Comparison of ENCODE assay signal across 8 mouse cellular contexts in the genomic region with DNA sequence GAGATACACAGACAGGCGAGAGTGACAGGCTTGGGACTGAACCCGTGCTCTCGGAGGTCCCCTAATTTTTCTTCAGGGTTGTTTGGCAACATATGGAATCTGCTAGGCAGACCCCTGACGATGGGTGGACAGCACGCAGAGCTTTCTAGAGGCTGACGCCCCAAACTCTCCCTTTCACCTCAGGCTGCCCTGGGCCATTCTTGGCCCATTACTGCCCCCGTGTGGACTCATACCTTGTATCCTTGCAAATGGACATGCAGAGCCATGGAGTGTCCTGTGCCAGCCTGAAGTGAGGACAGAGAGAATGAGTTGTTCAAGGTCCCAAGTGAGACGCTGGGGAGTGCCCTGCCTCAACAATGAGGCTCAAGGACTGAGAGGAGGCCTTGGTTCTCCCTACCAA. TPM values are rescaled to one million over a fixed set of nuclear protein-coding genes. Genes with fewer than 3 reads are reported as not detected.
DNase-seq lines count a peak whose midpoint lies in the region; ATAC-seq and TF ChIP-seq lines count a peak whose summit lies in the region.

No protein-coding gene starts in this region.

- no peak overlapping the region for H3K4me3 ChIP-seq in embryonic facial prominence, embryonic 14.5 days (ENCODE audit: low read depth, low read length)
- no peak overlapping the region for H3K4me3 ChIP-seq in lung, embryonic 14.5 days (ENCODE audit: low read depth, low read length)

- peak; percentile 48 for DNase-seq in 3134 (ENCODE audit: extremely low read depth, insufficient read length, low spot score)
- DNase-seq in 3T3-L1 (ENCODE audit: low read depth, low spot score), result peak; percentile 84
- peak; percentile 68 to 79 for DNase-seq in adrenal gland, postnatal 4 days (ENCODE audit: low spot score in 2 of 2)
- DNase-seq in embryonic facial prominence, embryonic 14.5 days (ENCODE audit: low spot score), result peak; percentile 71
- DNase-seq in kidney, adult 9 months, result peak; percentile 89
- DNase-seq in lung, embryonic 14.5 days, result peak; percentile 90
- peak; percentile 68 for DNase-seq in right cerebral cortex, postnatal 14 days

- no peak for ATAC-seq in embryonic facial prominence, embryonic 14.5 days (ENCODE audit: low read depth)
- no peak for ATAC-seq in lung, embryonic 14.5 days (ENCODE audit: insufficient read depth)
- ATAC-seq in inflammation-experienced regulatory T-cells, adult 6 months, result no peak

- H3K36me3 ChIP-seq in embryonic facial prominence, embryonic 14.5 days (ENCODE audit: control insufficient read depth, insufficient read depth, low read length), result peaks cover 15% of the 10 kb centered on the region
- H3K36me3 ChIP-seq in lung, embryonic 14.5 days (ENCODE audit: insufficient read depth), result peaks cover 18% of the 10 kb centered on the region

- peaks cover 12% of the 10 kb centered on the region for H3K4me1 ChIP-seq in embryonic facial prominence, embryonic 14.5 days (ENCODE audit: control insufficient read depth, insufficient read depth, low read length)
- peaks cover 4% of the 10 kb centered on the region; the same call in 1 of the 2 replicates for H3K4me1 ChIP-seq in lung, embryonic 14.5 days (ENCODE audit: insufficient read depth)

- H3K9ac ChIP-seq in embryonic facial prominence, embryonic 14.5 days (ENCODE audit: low read depth, low read length), result no peak overlapping the region
- no peak overlapping the region for H3K9ac ChIP-seq in lung, embryonic 14.5 days

- 15% methylated on average over 8 of the region's 8 CpGs for WGBS in embryonic facial prominence, embryonic 14.5 days
- 16% methylated on average over 8 of the region's 8 CpGs for WGBS in lung, embryonic 14.5 days

- H3K9me3 ChIP-seq in embryonic facial prominence, embryonic 14.5 days (ENCODE audit: control insufficient read depth, low read length), result no peaks in the 10 kb centered on the region
- H3K9me3 ChIP-seq in lung, embryonic 14.5 days (ENCODE audit: low read depth, low read length), result no peaks in the 10 kb centered on the region

- peak; percentile 77 for TF ChIP-seq CTCF in lung, embryonic 14.5 days (IDR thresholded peaks at IDR 0.05; ENCODE audit: low read depth)

- no peak overlapping the region for H3K4me2 ChIP-seq in embryonic facial prominence, embryonic 14.5 days (ENCODE audit: low read depth, low read length)
- H3K4me2 ChIP-seq in lung, embryonic 14.5 days, result no peak overlapping the region

- H3K27ac ChIP-seq in embryonic facial prominence, embryonic 14.5 days (replicated peaks; ENCODE audit: low read depth, low read length), result no peak overlapping the region
- H3K27ac ChIP-seq in lung, embryonic 14.5 days (ENCODE audit: low read depth), result no peak overlapping the region

- H3K27me3 ChIP-seq in embryonic facial prominence, embryonic 14.5 days (replicated peaks; ENCODE audit: control insufficient read depth, insufficient read depth, low read length), result no peaks in the 10 kb centered on the region
- H3K27me3 ChIP-seq in lung, embryonic 14.5 days (ENCODE audit: insufficient read depth, low read length), result no peaks in the 10 kb centered on the region

RNA-seq across cellular contexts. Expression of a gene that starts 1.8 kb away (rescaled TPM):
- total RNA-seq in adrenal gland, postnatal 4 days (2021), result 10 to 100 TPM; 39.2 to 42.2 TPM
- polyA plus RNA-seq in embryonic facial prominence, embryonic 14.5 days (2014; fragmentation: Nextera tagmentation; extraction: Ambion mirVana), result 15.2 and 17.4 TPM in 2 replicates
- 19.6 and 23.3 TPM in 2 replicates for polyA plus RNA-seq in lung, embryonic 14.5 days (2014; fragmentation: Nextera tagmentation; extraction: Ambion mirVana)
- polyA plus RNA-seq in inflammation-experienced regulatory T-cells, adult 6 months (2017; shearing (Covaris generic)), result 10 to 100 TPM; 25.2 to 33.5 (median 27.6) TPM

RNA-seq across cellular contexts. Expression of a gene that starts 23.9 kb away (rescaled TPM):
- 100 to 1,000 TPM; 350 to 387 TPM for total RNA-seq in adrenal gland, postnatal 4 days (2021)
- 433 and 475 TPM in 2 replicates for polyA plus RNA-seq in embryonic facial prominence, embryonic 14.5 days (2014; fragmentation: Nextera tagmentation; extraction: Ambion mirVana)
- 676 and 703 TPM in 2 replicates for polyA plus RNA-seq in lung, embryonic 14.5 days (2014; fragmentation: Nextera tagmentation; extraction: Ambion mirVana)
- 10 to 100 TPM; 32.6 to 39.5 (median 35.5) TPM for polyA plus RNA-seq in inflammation-experienced regulatory T-cells, adult 6 months (2017; shearing (Covaris generic))

RNA-seq across cellular contexts. Expression of a gene that starts 36.8 kb away (rescaled TPM):
- 10 to 100 TPM; 73.2 to 74.9 TPM for total RNA-seq in adrenal gland, postnatal 4 days (2021)
- polyA plus RNA-seq in embryonic facial prominence, embryonic 14.5 days (2014; fragmentation: Nextera tagmentation; extraction: Ambion mirVana), result 158 and 162 TPM in 2 replicates
- polyA plus RNA-seq in lung, embryonic 14.5 days (2014; fragmentation: Nextera tagmentation; extraction: Ambion mirVana), result 178 and 187 TPM in 2 replicates
- 100 to 1,000 TPM; 100 to 149 (median 102) TPM for polyA plus RNA-seq in inflammation-experienced regulatory T-cells, adult 6 months (2017; shearing (Covaris generic))

RNA-seq across cellular contexts. Expression of a gene that starts 53.0 kb away (rescaled TPM):
- total RNA-seq in adrenal gland, postnatal 4 days (2021), result 10 to 100 TPM; 41.5 to 50.0 TPM
- polyA plus RNA-seq in embryonic facial prominence, embryonic 14.5 days (2014; fragmentation: Nextera tagmentation; extraction: Ambion mirVana), result 44.2 and 50.4 TPM in 2 replicates
- polyA plus RNA-seq in lung, embryonic 14.5 days (2014; fragmentation: Nextera tagmentation; extraction: Ambion mirVana), result 39.4 and 43.6 TPM in 2 replicates
- polyA plus RNA-seq in inflammation-experienced regulatory T-cells, adult 6 months (2017; shearing (Covaris generic)), result 10 to 100 TPM; 35.7 to 40.3 (median 38.6) TPM

Comparison
In these comparisons a context has a peak if more than half of its experiments do, and no peak if none do; other contexts are left out.
1. RNA of a gene that starts 23.9 kb away (polyA plus RNA-seq): 676 to 703 TPM in lung, embryonic 14.5 days and 433 to 475 TPM in embryonic facial prominence, embryonic 14.5 days; 32.6 to 39.5 TPM in inflammation-experienced regulatory T-cells, adult 6 months; every median in the first group is over 10 times any median in the second.
2. Peak in every context shown above with its lines, with median percentiles within 50 percentile points of each other: DNase-seq.